In genomic region chr8:84689091-84689915, GRCm38 (mm10) we compare ENCODE assay signal across 8 mouse cellular contexts. TPM values are rescaled to one million over a fixed set of nuclear protein-coding genes. Genes with fewer than 3 reads are reported as not detected.
DNase-seq lines count a peak whose midpoint lies in the region; ATAC-seq and TF ChIP-seq lines count a peak whose summit lies in the region.

No protein-coding gene starts in this region.

- H3K79me2 ChIP-seq in MEL (ENCODE audit: control insufficient read depth, insufficient read depth, low read length, poor library complexity), result peaks cover 55% of the 10 kb centered on the region

- peak overlapping the region; percentile 82 for H3K27ac ChIP-seq in MEL (ENCODE audit: control insufficient read depth, low read depth, low read length)
- no peak overlapping the region for H3K27ac ChIP-seq in cerebellum, adult 2 months (ENCODE audit: insufficient read depth, low read length)
- peak overlapping the region; percentile 86 for H3K27ac ChIP-seq in hindbrain, embryonic 10.5 days
- H3K27ac ChIP-seq in lung, embryonic 16.5 days (ENCODE audit: low read length), result peak overlapping the region; percentile 47

- H3K4me3 ChIP-seq in MEL (ENCODE audit: control insufficient read depth in 1 of 2, insufficient read depth in 1 of 2, low read depth in 2 of 2, low read length in 2 of 2), result peak overlapping the region; percentile 93 to 95
- H3K4me3 ChIP-seq in cerebellum, adult 2 months (replicated peaks; ENCODE audit: insufficient read depth, low read depth, low read length), result peak overlapping the region; percentile 75
- H3K4me3 ChIP-seq in hindbrain, embryonic 10.5 days, result peak overlapping the region; percentile 97
- peak overlapping the region; percentile 78 for H3K4me3 ChIP-seq in lung, embryonic 16.5 days (ENCODE audit: low read length)

- peak; percentile 85 for ATAC-seq in lung, embryonic 16.5 days (ENCODE audit: low read depth)

- TF ChIP-seq CTCF in MEL (IDR thresholded peaks at IDR 0.05 in 2 of 3, conservative IDR thresholded peaks at IDR 0.05 in 1 of 3; ENCODE audit: control insufficient read depth in 1 of 3, insufficient read depth in 1 of 3, low read depth in 2 of 3, low read length in 3 of 3, poor library complexity in 1 of 3, severe bottlenecking in 1 of 3), result peak in 2 of 3 experiments; percentile 29 to 31; a peak in 3 of 6 replicates
- TF ChIP-seq CTCF in cerebellum, adult 2 months (IDR thresholded peaks at IDR 0.05; ENCODE audit: borderline replicate concordance, insufficient read depth, low read depth, low read length), result no peak

- DNase-seq in MEL (ENCODE audit: low read depth, low spot score), result peak; percentile 96
- DNase-seq in cerebellum, adult 2 months, result peak; percentile 90 to 94
- DNase-seq in forelimb bud, embryonic 11.5 days (ENCODE audit: low read depth, low spot score), result peak; percentile 87
- peak; percentile 86 for DNase-seq in hindbrain, embryonic 10.5 days (ENCODE audit: low spot score)
- peak; percentile 92 for DNase-seq in layer of hippocampus, adult 9-11 months
- peak; percentile 83 for DNase-seq in ovary, postnatal 10 days (ENCODE audit: low spot score)
- DNase-seq in thymus, postnatal 0 days (ENCODE audit: low spot score), result peak; percentile 85

- peaks cover 2 to 19% of the 10 kb centered on the region in 2 experiments for H3K36me3 ChIP-seq in MEL (ENCODE audit: control insufficient read depth in 1 of 2, insufficient read depth in 2 of 2, low read length in 2 of 2)
- H3K36me3 ChIP-seq in hindbrain, embryonic 10.5 days, result peaks cover 46% of the 10 kb centered on the region
- H3K36me3 ChIP-seq in lung, embryonic 16.5 days (ENCODE audit: control insufficient read depth, insufficient read depth, low read length), result peaks cover 3% of the 10 kb centered on the region

- TF ChIP-seq RAD21 in MEL (IDR thresholded peaks at IDR 0.05; ENCODE audit: low read depth, low read length), result no peak

- H3K4me1 ChIP-seq in MEL (ENCODE audit: control insufficient read depth in 1 of 2, insufficient read depth in 2 of 2, low read length in 2 of 2), result peaks cover 0 to 15% of the 10 kb centered on the region in 2 experiments; a peak in 2 of 4 replicates
- peaks cover 15% of the 10 kb centered on the region for H3K4me1 ChIP-seq in cerebellum, adult 2 months (ENCODE audit: control insufficient read depth, insufficient read depth, low read length)
- H3K4me1 ChIP-seq in hindbrain, embryonic 10.5 days (replicated peaks), result peaks cover 55% of the 10 kb centered on the region
- H3K4me1 ChIP-seq in lung, embryonic 16.5 days (replicated peaks; ENCODE audit: control insufficient read depth, insufficient read depth, low read length), result peaks cover 30% of the 10 kb centered on the region

- TF ChIP-seq POLR2A in MEL (IDR thresholded peaks at IDR 0.05; ENCODE audit: control insufficient read depth in 1 of 2, insufficient read depth in 1 of 2, low read depth in 1 of 2, low read length in 2 of 2, poor library complexity in 1 of 2), result peak; percentile 51 to 77; a peak in 2 of 4 replicates
- no peak for TF ChIP-seq POLR2A in cerebellum, adult 2 months (IDR thresholded peaks at IDR 0.05; ENCODE audit: borderline replicate concordance, insufficient read depth, low read length)

- no peaks in the 10 kb centered on the region for H3K9me3 ChIP-seq in MEL (replicated peaks; ENCODE audit: insufficient read depth, low read length)
- H3K9me3 ChIP-seq in hindbrain, embryonic 10.5 days, result no peaks in the 10 kb centered on the region
- H3K9me3 ChIP-seq in lung, embryonic 16.5 days (ENCODE audit: control insufficient read depth, low read length), result no peaks in the 10 kb centered on the region

- peak overlapping the region; percentile 96 for H3K9ac ChIP-seq in MEL (ENCODE audit: control insufficient read depth, low read depth, low read length, poor library complexity, severe bottlenecking)
- H3K9ac ChIP-seq in lung, embryonic 16.5 days (ENCODE audit: low read length), result peak overlapping the region; percentile 78

- H3K4me2 ChIP-seq in lung, embryonic 16.5 days (ENCODE audit: low read depth, low read length), result peak overlapping the region; percentile 87

- under 1% methylated on average over 47 of the region's 47 CpGs for WGBS in cerebellum, adult 2 months
- WGBS in hindbrain, embryonic 10.5 days, result under 1% methylated on average over 47 of the region's 47 CpGs
- under 1% methylated on average over 47 of the region's 47 CpGs for whole genome bisulfite sequencing in lung, embryonic 16.5 days

- H3K27me3 ChIP-seq in MEL (ENCODE audit: control insufficient read depth in 1 of 2, insufficient read depth in 2 of 2, low read length in 2 of 2), result no peaks in the 10 kb centered on the region
- no peaks in the 10 kb centered on the region for H3K27me3 ChIP-seq in cerebellum, adult 2 months (ENCODE audit: control insufficient read depth, insufficient read depth, low read length)
- H3K27me3 ChIP-seq in hindbrain, embryonic 10.5 days (ENCODE audit: insufficient read depth, poor library complexity, severe bottlenecking), result no peaks in the 10 kb centered on the region
- H3K27me3 ChIP-seq in lung, embryonic 16.5 days (ENCODE audit: control insufficient read depth, insufficient read depth, low read depth, low read length), result no peaks in the 10 kb centered on the region

- TF ChIP-seq EP300 in MEL (IDR thresholded peaks at IDR 0.05; ENCODE audit: low read depth in 1 of 2, low read length in 2 of 2), result 0 out of 4 replicates have a peak, but pooled peaks of 1 of the 2 experiments have one; percentile 6

TF ChIP-seq in MEL, 35 proteins besides CTCF, POLR2A, EP300 and RAD21 (continues in another document):
- TF ChIP-seq TAL1 (IDR thresholded peaks at IDR 0.05; ENCODE audit: low read length) (no peak), USF1 (IDR thresholded peaks at IDR 0.05; ENCODE audit: low read depth, low read length) (peak; percentile 96), POLR2AphosphoS5 (IDR thresholded peaks at IDR 0.05; ENCODE audit: borderline replicate concordance, low read depth, low read length) (no peak), CHD2 (IDR thresholded peaks at IDR 0.05; ENCODE audit: low read length) (no peak), NELFE (IDR thresholded peaks at IDR 0.05; ENCODE audit: low read depth, low read length) (peak; percentile 52; the same call in 1 of the 2 replicates), SIN3A (IDR thresholded peaks at IDR 0.05; ENCODE audit: low read length) (peak; percentile 99), MYC (IDR thresholded peaks at IDR 0.05; ENCODE audit: low read depth, low read length) (peak; percentile 97), TBP (IDR thresholded peaks at IDR 0.05; ENCODE audit: low read depth, low read length) (peak; percentile 84), ZMIZ1 (IDR thresholded peaks at IDR 0.05; ENCODE audit: low read depth, low read length) (no peak), ZKSCAN1 (IDR thresholded peaks at IDR 0.05; ENCODE audit: low read depth, low read length) (no peak)

RNA-seq across cellular contexts. Expression of gene Nacc1, which starts 1.6 kb away (rescaled TPM):
- total RNA-seq in MEL (2012; rRNA removed), result 42.5 and 45.3 TPM in 2 replicates
- polyA plus RNA-seq in MEL (2012; ENCODE audit: insufficient read depth in 1 of 2, insufficient read length in 2 of 2, low read depth in 1 of 2, low replicate concordance in 2 of 2, missing spikeins in 1 of 2), result 100 to 1,000 TPM in 1 of 2 experiments, not detected in 1; 106 TPM
- 91.0 and 93.9 TPM in 2 replicates for polyA plus RNA-seq in cerebellum, adult 2 months (2012; rRNA removed)
- polyA plus RNA-seq in hindbrain, embryonic 10.5 days (2016; fragmentation: Nextera tagmentation; extraction: Ambion mirVana), result 25.2 and 28.9 TPM in 2 replicates
- polyA plus RNA-seq in lung, embryonic 16.5 days (2015; fragmentation: Nextera tagmentation; extraction: Ambion mirVana), result 16.9 and 19.5 TPM in 2 replicates
- polyA plus RNA-seq in thymus, postnatal 0 days (2015; fragmentation: Nextera tagmentation; extraction: Ambion mirVana), result 12.1 TPM in 2 replicates

RNA-seq across cellular contexts. Expression of gene Trmt1, which starts 3.2 kb away (rescaled TPM):
- total RNA-seq in MEL (2012; rRNA removed), result 154 and 183 TPM in 2 replicates
- 100 to 1,000 TPM in 1 of 2 experiments, not detected in 1; 221 TPM for polyA plus RNA-seq in MEL (2012; ENCODE audit: insufficient read depth in 1 of 2, insufficient read length in 2 of 2, low read depth in 1 of 2, low replicate concordance in 2 of 2, missing spikeins in 1 of 2)
- 144 and 148 TPM in 2 replicates for polyA plus RNA-seq in cerebellum, adult 2 months (2012; rRNA removed)
- polyA plus RNA-seq in hindbrain, embryonic 10.5 days (2016; fragmentation: Nextera tagmentation; extraction: Ambion mirVana), result 57.8 and 65.9 TPM in 2 replicates
- polyA plus RNA-seq in lung, embryonic 16.5 days (2015; fragmentation: Nextera tagmentation; extraction: Ambion mirVana), result 54.7 and 58.8 TPM in 2 replicates
- polyA plus RNA-seq in thymus, postnatal 0 days (2015; fragmentation: Nextera tagmentation; extraction: Ambion mirVana), result 50.0 and 51.5 TPM in 2 replicates

RNA-seq across cellular contexts. Expression of gene Lyl1, which starts 12.0 kb away (rescaled TPM):
- total RNA-seq in MEL (2012; rRNA removed), result 75.5 and 88.7 TPM in 2 replicates
- 100 to 1,000 TPM; 136 to 149 TPM for polyA plus RNA-seq in MEL (2012; ENCODE audit: insufficient read depth in 1 of 2, insufficient read length in 2 of 2, low read depth in 1 of 2, low replicate concordance in 2 of 2, missing spikeins in 1 of 2)
- polyA plus RNA-seq in cerebellum, adult 2 months (2012; rRNA removed), result 1.7 TPM in 2 replicates
- 5.6 and 6.5 TPM in 2 replicates for polyA plus RNA-seq in hindbrain, embryonic 10.5 days (2016; fragmentation: Nextera tagmentation; extraction: Ambion mirVana)
- 11.4 and 12.5 TPM in 2 replicates for polyA plus RNA-seq in lung, embryonic 16.5 days (2015; fragmentation: Nextera tagmentation; extraction: Ambion mirVana)
- 8.1 and 8.8 TPM in 2 replicates for polyA plus RNA-seq in thymus, postnatal 0 days (2015; fragmentation: Nextera tagmentation; extraction: Ambion mirVana)

RNA-seq across cellular contexts. Expression of gene Ier2, which starts 26.7 kb away (rescaled TPM):
- 22.5 and 24.4 TPM in 2 replicates for total RNA-seq in MEL (2012; rRNA removed)
- polyA plus RNA-seq in MEL (2012; ENCODE audit: insufficient read depth in 1 of 2, insufficient read length in 2 of 2, low read depth in 1 of 2, low replicate concordance in 2 of 2, missing spikeins in 1 of 2), result 100 to 1,000 TPM in 1 of 2 experiments, 10 to 100 TPM in 1; 37.7 to 258 TPM
- polyA plus RNA-seq in cerebellum, adult 2 months (2012; rRNA removed), result 13.9 and 15.1 TPM in 2 replicates
- polyA plus RNA-seq in hindbrain, embryonic 10.5 days (2016; fragmentation: Nextera tagmentation; extraction: Ambion mirVana), result 89.9 and 94.7 TPM in 2 replicates
- 83.2 and 87.4 TPM in 2 replicates for polyA plus RNA-seq in lung, embryonic 16.5 days (2015; fragmentation: Nextera tagmentation; extraction: Ambion mirVana)
- polyA plus RNA-seq in thymus, postnatal 0 days (2015; fragmentation: Nextera tagmentation; extraction: Ambion mirVana), result 76.9 and 86.0 TPM in 2 replicates

RNA-seq across cellular contexts. Expression of gene G430095P16Rik, which starts 33.5 kb away (rescaled TPM):
- 5.6 and 7.9 TPM in 2 replicates for total RNA-seq in MEL (2012; rRNA removed)
- polyA plus RNA-seq in MEL (2012; ENCODE audit: insufficient read depth in 1 of 2, insufficient read length in 2 of 2, low read depth in 1 of 2, low replicate concordance in 2 of 2, missing spikeins in 1 of 2), result 10 to 100 TPM in 1 of 2 experiments, not detected in 1; 17.1 TPM
- 0.27 and 0.33 TPM in 2 replicates for polyA plus RNA-seq in cerebellum, adult 2 months (2012; rRNA removed)
- polyA plus RNA-seq in hindbrain, embryonic 10.5 days (2016; fragmentation: Nextera tagmentation; extraction: Ambion mirVana), result 0.54 and 1.9 TPM in 2 replicates
- 3.1 and 3.7 TPM in 2 replicates for polyA plus RNA-seq in lung, embryonic 16.5 days (2015; fragmentation: Nextera tagmentation; extraction: Ambion mirVana)
- polyA plus RNA-seq in thymus, postnatal 0 days (2015; fragmentation: Nextera tagmentation; extraction: Ambion mirVana), result 2.4 and 3.6 TPM in 2 replicates

Comparison
In these comparisons a context has a peak if more than half of its experiments do, and no peak if none do; other contexts are left out.
1. RNA of gene Lyl1, which starts 12.0 kb away (polyA plus RNA-seq): 136 to 149 TPM in MEL; 11.4 to 12.5 TPM in lung, embryonic 16.5 days, 8.1 to 8.8 TPM in thymus, postnatal 0 days, 5.6 to 6.5 TPM in hindbrain, embryonic 10.5 days and 1.7 TPM in cerebellum, adult 2 months; every median in the first group is over 10 times any median in the second.
2. Peak in every context shown above with its lines, with median percentiles within 50 percentile points of each other: DNase-seq and H3K4me3 ChIP-seq.